Mouse (Mus musculus) limb, embryonic 10.5 days (tissue): ENCODE data around the gene Sfxn4. TPM values are rescaled to one million over a fixed set of nuclear protein-coding genes. Genes with fewer than 3 reads are reported as not detected.
A peak's percentile ranks its signal among the peaks of the same experiment; 100 is the strongest.
"Not testable (repeated sequence)": the region's sequence is repeated elsewhere in the genome, so short reads cannot be mapped to it uniquely, and the experiment has no call there.

ENCODE experiments used
- DNase-seq: peaks from one replicate; pipeline ENCODE4 v3.0.0-alpha.2; 2017; ENCODE audit warnings: low spot score
- H3K27ac ChIP-seq: fragments of 300-500 bp; sonication (generic); 2 replicates; pipeline ENCODE4 v1.5.1; 2016; ENCODE audit warnings: mild to moderate bottlenecking
- H3K27me3 ChIP-seq: fragments of 300-500 bp; sonication (generic); 2 replicates; pipeline ENCODE4 v1.6.1; 2016; ENCODE audit warnings: low read depth, mild to moderate bottlenecking; ENCODE audit not compliant: poor library complexity, severe bottlenecking
- H3K36me3 ChIP-seq: fragments of 300-500 bp; sonication (generic); 2 replicates; pipeline ENCODE4 v1.6.1; 2016; ENCODE audit warnings: mild to moderate bottlenecking, moderate library complexity
- H3K4me1 ChIP-seq: fragments of 300-500 bp; sonication (generic); 2 replicates; pipeline ENCODE4 v1.6.1; 2016
- H3K4me3 ChIP-seq: fragments of 300-500 bp; sonication (generic); 2 replicates; pipeline ENCODE4 v1.5.1; 2016; ENCODE audit warnings: mild to moderate bottlenecking, moderate library complexity
- H3K9me3 ChIP-seq: fragments of 300-500 bp; sonication (generic); replicated peaks from 2 replicates; pipeline ENCODE4 v1.6.1; 2016; ENCODE audit warnings: mild to moderate bottlenecking
- WGBS: fragments of 180-500 bp; shearing (Covaris S2); methylation state at CpG from one replicate; pipeline ENCODE4 v1.1.7; 2016; 5-methylcytosine and 5-hydroxymethylcytosine counted together
- polyA plus RNA-seq: library from polyadenylated mRNA; unstranded; fragments of >200 nt; fragmentation: Nextera tagmentation; extraction: Ambion mirVana; gene quantifications from 2 replicates; pipeline ENCODE4 v1.2.1, GENCODE M21; 2016

The Sfxn4 gene
- polyA plus RNA-seq, 1 experiment from 2014 or later, result 12.8 TPM

DNA sequence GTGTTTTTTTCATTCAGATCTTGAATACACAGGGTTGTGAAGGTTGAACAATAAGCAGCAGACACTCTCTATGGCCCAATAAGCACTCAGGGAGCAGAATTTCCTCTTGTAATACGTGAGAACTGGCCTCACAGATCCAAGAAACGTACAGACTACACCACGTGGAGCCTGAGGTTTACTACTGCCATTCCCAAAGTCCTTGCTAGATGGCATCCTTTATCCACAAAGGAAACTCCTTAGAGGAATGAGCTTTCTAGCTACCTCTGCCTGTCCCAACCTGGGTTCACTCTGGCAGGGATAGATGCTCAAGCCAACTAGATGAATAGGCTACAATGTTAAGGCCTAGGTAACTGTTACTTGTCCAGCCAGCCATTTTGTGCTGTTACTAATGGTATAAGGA is 21.9 kb upstream of the Sfxn4 start:
- H3K4me3 ChIP-seq, result no peak overlapping the region
- no peak overlapping the region for H3K27ac ChIP-seq
- H3K9me3 ChIP-seq, result no peaks in the 10 kb centered on the region
- no peaks in the 10 kb centered on the region for H3K27me3 ChIP-seq
- H3K4me1 ChIP-seq, result no peaks in the 10 kb centered on the region
- 8% methylated on average over 3 of the region's 3 CpGs for WGBS
- DNase-seq, result no peak
- H3K36me3 ChIP-seq, result no peaks in the 10 kb centered on the region

DNA sequence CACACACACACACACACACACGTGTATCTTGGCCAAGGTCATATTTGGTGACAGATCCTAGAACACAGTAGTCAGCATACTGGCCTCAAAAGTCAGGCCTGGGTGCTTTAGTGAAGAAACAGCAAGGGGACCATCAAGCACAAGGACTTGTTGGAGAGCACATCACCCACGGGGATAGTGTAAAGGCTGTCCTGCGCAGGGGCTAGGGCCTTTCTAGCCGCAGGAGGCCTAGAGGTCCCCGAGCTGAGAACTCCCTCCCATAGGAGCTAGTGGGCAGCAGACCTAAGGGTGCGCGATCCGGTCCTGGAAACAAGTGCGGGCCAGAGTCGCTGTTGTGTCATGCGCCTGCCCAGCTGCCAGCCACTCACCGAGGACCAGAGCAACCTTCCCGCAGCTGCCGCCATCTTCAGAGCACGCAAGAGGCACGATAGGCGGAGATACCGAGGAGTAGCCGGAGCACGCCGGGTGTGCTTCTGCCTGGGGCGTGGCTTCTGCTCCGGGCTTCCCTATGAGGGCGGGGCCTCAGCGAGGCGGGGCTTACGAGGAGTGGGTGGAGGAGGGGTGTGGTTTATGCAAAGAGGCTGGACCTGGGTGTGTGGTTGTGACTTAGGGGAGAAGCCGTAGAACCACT is 12.9 kb upstream of the Sfxn4 start, which contains the start of gene Prdx3:
Prdx3 (minus strand) TSS at position 493 of the 631 bp plus-strand sequence.
- Histone ChIP-seq H3K27me3 (no peaks in the 10 kb centered on the region), H3K27ac (peak within 1 kb of the TSS; percentile 80), H3K4me1 (peaks cover 12% of the 10 kb centered on the region), H3K4me3 (peak within 1 kb of the TSS; percentile 68), H3K36me3 (peaks cover 21% of the 10 kb centered on the region), H3K9me3 (no peaks in the 10 kb centered on the region)
- DNase-seq, result peak; percentile 90
- under 1% methylated on average over 28 of the region's 28 CpGs for WGBS

DNA sequence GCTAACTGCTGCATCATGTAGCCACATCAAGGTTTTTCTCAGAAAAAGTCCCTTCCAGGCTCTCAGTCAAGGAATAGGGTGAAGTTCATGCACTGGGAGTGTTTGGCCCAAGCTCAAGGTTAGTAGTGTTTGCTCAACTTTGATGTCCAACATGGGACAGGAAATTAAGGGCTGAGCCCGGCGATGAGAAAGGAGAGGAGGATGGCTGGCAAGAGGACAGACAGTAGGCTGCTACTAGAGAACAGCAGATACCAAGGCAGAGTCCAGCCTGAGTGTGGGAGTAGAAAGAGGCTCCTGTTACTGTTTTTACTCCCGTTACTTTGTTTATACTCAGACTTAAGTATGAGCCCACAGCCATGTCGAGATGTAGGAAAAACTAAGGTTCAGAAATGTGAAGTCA is 12.2 kb upstream of the Sfxn4 start:
- H3K27ac ChIP-seq, result peak overlapping the region; percentile 80; the same call in 1 of the 2 replicates
- DNase-seq, result peak; percentile 31
- H3K27me3 ChIP-seq, result no peaks in the 10 kb centered on the region
- no peaks in the 10 kb centered on the region for H3K9me3 ChIP-seq
- peaks cover 28% of the 10 kb centered on the region for H3K36me3 ChIP-seq
- H3K4me3 ChIP-seq, result peak overlapping the region; percentile 68
- 31% methylated on average over 4 of the region's 4 CpGs for WGBS
- H3K4me1 ChIP-seq, result peaks cover 12% of the 10 kb centered on the region

DNA sequence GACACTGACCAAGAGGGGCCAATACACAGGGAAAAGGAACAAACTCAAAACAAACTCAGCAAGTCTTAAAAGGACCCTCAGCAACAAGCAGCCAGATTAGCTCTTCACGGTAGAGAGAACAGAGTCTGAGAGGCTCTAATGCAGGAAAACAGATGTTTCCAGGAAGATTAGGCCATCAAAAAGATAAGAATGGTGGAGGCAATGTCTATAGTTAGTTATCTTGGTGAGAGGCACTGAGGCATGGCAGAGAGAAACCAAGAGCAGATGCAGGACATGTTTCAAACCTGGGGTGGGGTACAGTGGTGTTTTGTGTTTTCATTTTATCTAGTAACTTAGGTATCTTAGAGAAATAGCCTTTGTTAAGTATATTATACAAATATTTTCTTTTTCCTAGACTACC is 11.0 kb upstream of the Sfxn4 start:
- Histone ChIP-seq H3K4me3 (no peak overlapping the region), H3K36me3 (peaks cover 38% of the 10 kb centered on the region), H3K27me3 (no peaks in the 10 kb centered on the region), H3K27ac (no peak overlapping the region), H3K4me1 (peaks cover 12% of the 10 kb centered on the region), H3K9me3 (no peaks in the 10 kb centered on the region)
- DNase-seq, result no peak
- 67% methylated on average over 1 of the region's 1 CpGs for WGBS

DNA sequence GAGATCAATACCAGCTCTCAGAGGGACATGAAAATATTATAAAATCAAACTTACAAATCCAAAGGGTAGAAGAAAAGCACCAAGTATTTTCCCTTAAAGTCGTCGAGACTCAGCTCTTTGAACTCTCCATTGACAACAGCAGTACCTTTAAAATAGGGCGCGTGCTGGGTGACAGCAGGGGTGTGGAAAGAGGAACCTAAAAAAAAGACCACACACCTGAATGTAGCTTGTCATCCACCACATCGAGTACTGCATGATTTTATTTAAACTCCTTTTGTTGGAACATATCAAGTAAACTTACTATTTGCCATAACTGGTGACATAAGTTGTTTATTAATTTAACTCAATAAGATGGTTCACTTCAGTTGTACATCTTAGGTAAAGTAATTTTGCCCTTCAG is 10.1 kb upstream of the Sfxn4 start:
- Histone ChIP-seq H3K27me3 (no peaks in the 10 kb centered on the region), H3K9me3 (no peaks in the 10 kb centered on the region), H3K4me3 (no peak overlapping the region), H3K4me1 (peaks cover 12% of the 10 kb centered on the region), H3K36me3 (peaks cover 44% of the 10 kb centered on the region), H3K27ac (no peak overlapping the region)
- 93% methylated on average over 5 of the region's 5 CpGs for WGBS
- no peak for DNase-seq

DNA sequence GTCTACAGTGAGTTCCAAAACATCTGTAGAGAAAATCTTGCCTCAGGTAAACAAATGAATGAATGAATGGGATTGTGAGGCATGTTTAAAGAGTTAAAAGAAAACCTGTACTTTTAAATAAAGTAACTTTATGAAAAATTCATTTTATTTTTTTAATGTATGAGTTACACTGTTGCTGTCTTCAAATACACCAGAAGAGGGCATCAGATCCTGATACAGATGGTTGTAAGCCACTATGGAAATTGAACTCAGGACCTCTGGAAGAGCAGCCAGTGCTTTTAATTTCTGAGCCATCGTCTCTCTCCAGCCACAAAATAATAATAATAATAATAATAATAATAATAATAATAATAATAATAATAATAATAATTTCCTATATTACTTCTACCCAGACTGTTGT is 9.2 kb upstream of the Sfxn4 start:
- Histone ChIP-seq H3K4me1 (peaks cover 12% of the 10 kb centered on the region), H3K36me3 (peaks cover 45% of the 10 kb centered on the region), H3K9me3 (no peaks in the 10 kb centered on the region), H3K4me3 (no peak overlapping the region), H3K27ac (no peak overlapping the region), H3K27me3 (no peaks in the 10 kb centered on the region)
- WGBS, result 87% methylated on average over 1 of the region's 1 CpGs
- DNase-seq, result no peak

DNA sequence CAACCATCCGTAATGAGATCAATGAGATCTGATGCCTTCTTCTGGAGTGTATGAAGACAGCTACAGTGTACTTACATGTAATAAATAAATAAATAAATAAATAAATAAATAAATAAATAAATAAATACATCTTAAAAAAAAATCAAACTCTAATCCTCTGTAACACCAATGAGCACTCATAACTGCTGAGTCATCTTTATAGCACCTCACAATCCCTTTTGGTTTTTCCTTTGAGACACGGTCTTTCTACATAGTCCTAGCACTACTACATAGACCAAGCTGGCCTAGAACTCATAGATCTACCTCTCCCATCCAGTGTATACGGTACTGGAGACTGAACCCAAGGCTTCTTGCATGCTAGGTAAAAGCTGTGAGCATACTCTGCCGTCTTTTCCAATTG is 4.9 kb upstream of the Sfxn4 start:
- peaks cover 59% of the 10 kb centered on the region for H3K36me3 ChIP-seq
- not testable (repeated sequence) for H3K4me3 ChIP-seq, H3K9me3 ChIP-seq, DNase-seq, H3K27me3 ChIP-seq, H3K27ac ChIP-seq, H3K4me1 ChIP-seq
- 97% methylated on average over 4 of the region's 4 CpGs for WGBS

DNA sequence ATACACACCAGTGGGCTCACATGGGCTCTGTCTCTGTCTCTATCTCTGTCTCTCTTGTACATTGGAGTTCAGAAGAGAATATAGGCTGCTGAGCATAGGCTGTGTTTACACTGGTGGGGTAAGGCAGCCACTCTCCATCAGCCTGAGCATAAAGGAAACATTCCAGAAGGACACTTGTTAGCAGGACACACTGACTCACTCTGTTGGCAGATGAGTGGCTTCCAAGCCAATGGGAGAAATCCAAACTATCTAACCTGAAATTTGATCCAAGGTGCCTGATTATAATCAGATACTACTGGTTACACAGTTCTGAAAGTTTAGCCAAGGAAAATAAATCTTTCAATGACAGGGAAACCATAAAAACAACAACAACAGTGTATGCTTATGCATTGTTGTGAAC is 15.5 kb downstream of the Sfxn4 start:
- no peak for DNase-seq
- Histone ChIP-seq H3K4me1 (no peaks in the 10 kb centered on the region), H3K4me3 (no peak overlapping the region), H3K9me3 (no peaks in the 10 kb centered on the region), H3K36me3 (peaks cover 22% of the 10 kb centered on the region), H3K27ac (no peak overlapping the region), H3K27me3 (no peaks in the 10 kb centered on the region)

DNA sequence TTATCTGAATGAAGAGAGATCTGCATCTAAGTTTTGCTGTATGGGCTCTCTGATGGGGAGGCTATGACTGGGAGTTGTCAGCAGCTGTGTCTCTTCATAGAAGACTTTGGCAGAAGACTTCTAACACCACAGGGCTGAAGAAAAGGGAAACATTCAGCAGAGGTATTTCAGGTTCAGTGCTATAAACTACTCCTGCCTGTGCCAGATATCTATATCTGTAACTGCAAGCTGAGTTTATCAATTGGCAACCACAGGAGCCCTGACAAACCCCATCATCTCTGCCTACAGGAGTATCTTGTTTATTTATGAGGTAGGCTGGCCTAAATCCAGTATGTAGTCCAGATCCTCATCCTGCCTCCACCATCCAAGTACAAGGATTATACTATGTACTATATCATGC is 18.0 kb downstream of the Sfxn4 start:
- Histone ChIP-seq H3K27me3 (no peaks in the 10 kb centered on the region), H3K4me1 (no peaks in the 10 kb centered on the region), H3K36me3 (peaks cover 30% of the 10 kb centered on the region), H3K9me3 (no peaks in the 10 kb centered on the region), H3K4me3 (no peak overlapping the region), H3K27ac (no peak overlapping the region)
- no peak for DNase-seq

DNA sequence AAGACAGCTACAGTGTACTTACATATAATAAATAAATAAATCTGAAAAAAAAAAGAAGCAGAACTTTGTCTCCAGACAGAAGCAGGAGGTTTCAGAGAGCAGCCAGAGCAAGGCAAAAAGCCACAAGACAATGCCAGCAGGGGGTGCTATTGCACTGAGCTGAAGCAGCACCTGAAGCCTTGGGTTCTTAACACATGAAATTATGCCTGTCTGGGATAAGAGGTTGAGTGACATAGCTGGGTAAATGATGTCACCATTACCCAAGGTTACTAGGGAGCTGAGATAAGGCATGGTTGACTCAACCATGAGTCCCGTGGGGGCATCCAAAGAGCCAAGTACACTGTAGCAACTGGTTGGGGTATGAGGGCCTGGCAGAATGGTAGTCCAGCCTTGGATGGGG is 23.5 kb downstream of the Sfxn4 start:
- Histone ChIP-seq H3K27me3 (no peaks in the 10 kb centered on the region), H3K27ac (no peak overlapping the region), H3K36me3 (peaks cover 79% of the 10 kb centered on the region), H3K9me3 (no peaks in the 10 kb centered on the region), H3K4me3 (no peak overlapping the region), H3K4me1 (no peaks in the 10 kb centered on the region)
- WGBS, result 78% methylated on average over 1 of the region's 1 CpGs
- peak; percentile 76 for DNase-seq

DNA sequence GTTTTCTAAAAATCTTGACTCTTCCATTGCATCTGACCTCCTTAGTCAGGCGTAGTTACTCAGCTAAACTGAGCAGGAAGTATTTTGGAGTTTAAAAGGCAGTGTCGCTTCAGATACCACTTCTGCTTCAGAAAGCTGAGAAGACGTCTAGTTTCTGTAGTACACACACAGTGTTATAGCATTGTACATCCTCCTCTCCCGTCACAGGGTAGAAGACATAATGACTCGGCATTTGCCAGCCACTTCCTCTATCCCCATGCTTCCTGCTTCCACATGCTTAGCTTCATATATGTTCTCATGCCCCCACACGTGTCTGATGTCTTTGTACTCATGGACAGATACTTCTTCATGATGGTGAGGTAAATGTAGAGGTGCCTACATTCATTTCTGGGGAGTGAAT is 42.6 kb downstream of the Sfxn4 start:
- no peak for DNase-seq
- 95% methylated on average over 6 of the region's 6 CpGs for WGBS
- H3K27ac ChIP-seq, result no peak overlapping the region
- no peaks in the 10 kb centered on the region for H3K4me1 ChIP-seq
- H3K9me3 ChIP-seq, result no peaks in the 10 kb centered on the region
- H3K27me3 ChIP-seq, result no peaks in the 10 kb centered on the region
- peaks cover 88% of the 10 kb centered on the region for H3K36me3 ChIP-seq
- no peak overlapping the region for H3K4me3 ChIP-seq

DNA sequence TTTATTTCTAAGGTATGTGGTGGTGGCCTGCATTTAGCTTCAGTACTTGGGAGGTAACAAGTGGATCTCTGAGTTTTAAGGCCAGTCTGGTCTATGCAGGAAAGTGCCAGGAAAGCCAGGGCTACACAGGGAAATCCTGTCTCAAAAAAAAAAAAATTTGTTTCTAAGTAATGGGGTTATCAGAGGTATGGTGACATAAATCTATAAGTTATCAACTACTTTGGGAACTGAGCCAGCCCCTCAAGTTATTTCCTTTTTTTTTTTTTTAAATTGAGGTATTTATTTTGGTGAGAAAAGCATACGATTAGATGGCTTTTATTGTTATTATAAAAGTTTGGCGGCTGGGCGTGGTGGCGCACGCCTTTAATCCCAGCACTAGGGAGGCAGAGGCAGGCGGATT is 48.1 kb downstream of the Sfxn4 start:
- Histone ChIP-seq H3K27me3 (no peaks in the 10 kb centered on the region), H3K4me3 (no peak overlapping the region), H3K27ac (no peak overlapping the region), H3K36me3 (peaks cover 36% of the 10 kb centered on the region), H3K9me3 (no peaks in the 10 kb centered on the region), H3K4me1 (peaks cover 15% of the 10 kb centered on the region)
- WGBS, result 96% methylated on average over 6 of the region's 6 CpGs
- DNase-seq, result no peak

DNA sequence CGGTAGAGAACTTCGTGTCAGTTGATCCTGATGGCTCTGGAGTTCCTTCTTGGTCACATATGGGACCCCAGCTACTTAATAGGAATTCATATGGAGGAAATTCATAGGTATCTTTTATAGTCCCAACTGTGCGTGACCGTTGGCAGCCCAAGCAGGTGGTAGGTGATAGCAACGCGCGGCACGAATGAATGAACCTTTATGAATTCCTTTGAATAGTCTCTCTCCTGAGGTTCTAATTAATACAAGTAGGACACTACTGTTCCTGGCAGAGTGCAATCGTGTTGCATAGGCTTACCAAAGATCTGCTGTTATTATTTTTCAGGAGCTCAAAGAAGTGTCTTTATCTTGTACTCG is 49.3 kb downstream of the Sfxn4 start:
- no peak for DNase-seq
- no peaks in the 10 kb centered on the region for H3K9me3 ChIP-seq
- H3K36me3 ChIP-seq, result peaks cover 26% of the 10 kb centered on the region
- peaks cover 15% of the 10 kb centered on the region for H3K4me1 ChIP-seq
- WGBS, result 28% methylated on average over 10 of the region's 10 CpGs
- no peaks in the 10 kb centered on the region for H3K27me3 ChIP-seq
- H3K4me3 ChIP-seq, result peak overlapping the region; percentile 84
- peak overlapping the region; percentile 92 for H3K27ac ChIP-seq
